Mouse (Mus musculus) limb, embryonic 14.5 days (tissue): ENCODE data around the gene Kdelr1. TPM values are rescaled to one million over a fixed set of nuclear protein-coding genes. Genes with fewer than 3 reads are reported as not detected.
"Not testable (repeated sequence)": the region's sequence is repeated elsewhere in the genome, so short reads cannot be mapped to it uniquely, and the experiment has no call there.

ENCODE experiments used
- ATAC-seq: fragments of 200-750 bp; cut with Nextera tagmentation; 2 replicates; pipeline ENCODE4 v1.8.0; 2017; ENCODE audit warnings: low read depth, moderate number of reproducible peaks, moderate TSS enrichment; ENCODE audit not compliant: low FRiP score
- DNase-seq: peaks from one replicate; pipeline ENCODE4 v3.0.0-alpha.2; 2015; ENCODE audit warnings: low spot score
- H3K27ac ChIP-seq: fragments of 300-500 bp; sonication (generic); replicated peaks from 2 replicates; pipeline ENCODE4 v1.5.1; 2014; ENCODE audit warnings: low read depth, mild to moderate bottlenecking, low read length, moderate library complexity, mixed read lengths
- H3K27me3 ChIP-seq: fragments of 300-500 bp; sonication (generic); 2 replicates; pipeline ENCODE4 v1.6.1; 2014; ENCODE audit warnings: low read length, mixed read lengths; ENCODE audit not compliant: control insufficient read depth, insufficient read depth
- H3K36me3 ChIP-seq: fragments of 300-500 bp; sonication (generic); 2 replicates; pipeline ENCODE4 v1.6.1; 2014; ENCODE audit warnings: mild to moderate bottlenecking, low read length, moderate library complexity, mixed read lengths; ENCODE audit not compliant: control insufficient read depth, insufficient read depth
- H3K4me1 ChIP-seq: fragments of 300-500 bp; sonication (generic); 2 replicates; pipeline ENCODE4 v1.6.1; 2014; ENCODE audit warnings: antibody characterized with exemption, low read length, mixed read lengths; ENCODE audit not compliant: control insufficient read depth, insufficient read depth
- H3K4me2 ChIP-seq: fragments of 300-500 bp; sonication (generic); replicated peaks from 2 replicates; pipeline ENCODE4 v1.6.1; 2014; ENCODE audit warnings: low read depth, mild to moderate bottlenecking, low read length, moderate library complexity; ENCODE audit not compliant: severe bottlenecking
- H3K4me3 ChIP-seq: fragments of 300-500 bp; sonication (generic); replicated peaks from 2 replicates; pipeline ENCODE4 v1.5.1; 2014; ENCODE audit warnings: low read length
- H3K9ac ChIP-seq: fragments of 300-500 bp; sonication (generic); 2 replicates; pipeline ENCODE4 v1.6.1; 2014; ENCODE audit warnings: mild to moderate bottlenecking, low read depth, low read length, moderate library complexity; ENCODE audit not compliant: severe bottlenecking
- H3K9me3 ChIP-seq: fragments of 300-500 bp; sonication (generic); 2 replicates; pipeline ENCODE4 v1.6.1; 2016; ENCODE audit warnings: low read length; ENCODE audit not compliant: control insufficient read depth
- POLR2A ChIP-seq: fragments of 200-500 bp; IDR thresholded peaks from 2 replicates; pipeline ENCODE4 v1.8.0; 2012; ENCODE audit warnings: inconsistent platforms, mild to moderate bottlenecking, moderate library complexity, borderline replicate concordance; ENCODE audit not compliant: insufficient read depth, insufficient read length; ENCODE audit errors: extremely low read depth
- WGBS: fragments of 180-500 bp; shearing (Covaris S2); extraction: QIAGEN DNeasy Blood & Tissue Kit; methylation state at CpG from one replicate; pipeline ENCODE4 v1.1.7; 2014; 5-methylcytosine and 5-hydroxymethylcytosine counted together
- polyA plus RNA-seq, 2 experiments: library from polyadenylated mRNA; depleted of rRNA in 1 of 2; stranded (reverse) in 1 of 2; unstranded in 1 of 2; fragments of >200 nt; fragmentation: Nextera tagmentation in 1 of 2; extraction: Ambion mirVana in 1 of 2; gene quantifications; 2 replicates each; pipeline versions ENCODE4 v1.2.1 to v1.2.3; 2012 to 2014

Gene Kdelr1
- polyA plus RNA-seq, 2 experiments, result 163 to 374 TPM

- Histone ChIP-seq H3K4me1 (peaks cover 40% of the 10 kb centered on the region), H3K36me3 (peaks cover 16% of the 10 kb centered on the region), H3K27me3 (peaks cover 32% of the 10 kb centered on the region), H3K9ac (peak overlapping the region; percentile 49), H3K9me3 (no peaks in the 10 kb centered on the region), H3K4me2 (peak overlapping the region; percentile 53), H3K4me3 (peak overlapping the region; percentile 34), H3K27ac (no peak overlapping the region)
- ATAC-seq (no peak), DNase-seq (no peak)
- WGBS, result 2% methylated on average over 29 of the region's 30 CpGs
- no peak for TF ChIP-seq POLR2A
These were observed 2.1 kb upstream of the Kdelr1 start for GRCm38 (mm10) chr7:45870282-45871058.

- DNase-seq, result peak; percentile 35
- peaks cover 27% of the 10 kb centered on the region for H3K27me3 ChIP-seq
- no peak for TF ChIP-seq POLR2A
- peak overlapping the region; percentile 88 for H3K27ac ChIP-seq
- H3K4me2 ChIP-seq, result peak overlapping the region; percentile 77
- H3K9ac ChIP-seq, result peak overlapping the region; percentile 92
- peaks cover 42% of the 10 kb centered on the region for H3K36me3 ChIP-seq
- peak; percentile 31 for ATAC-seq
- WGBS, result 2% methylated on average over 27 of the region's 28 CpGs
- no peaks in the 10 kb centered on the region for H3K9me3 ChIP-seq
- peaks cover 31% of the 10 kb centered on the region for H3K4me1 ChIP-seq
- H3K4me3 ChIP-seq, result peak overlapping the region; percentile 75
These were observed 732 bp downstream of the Kdelr1 start for GRCm38 (mm10) chr7:45873061-45873947.

GRCm38 (mm10) chr7:45876895-45877294 lies 4.3 kb downstream of the Kdelr1 start:
- WGBS, result 90% methylated on average over 7 of the region's 7 CpGs
- no peaks in the 10 kb centered on the region for H3K27me3 ChIP-seq
- no peak overlapping the region for H3K4me2 ChIP-seq
- H3K27ac ChIP-seq, result no peak overlapping the region
- DNase-seq (no peak), ATAC-seq (no peak)
- H3K4me1 ChIP-seq, result peaks cover 13% of the 10 kb centered on the region
- no peak overlapping the region for H3K9ac ChIP-seq
- H3K36me3 ChIP-seq, result peaks cover 77% of the 10 kb centered on the region
- H3K9me3 ChIP-seq, result no peaks in the 10 kb centered on the region
- no peak for TF ChIP-seq POLR2A
- H3K4me3 ChIP-seq, result no peak overlapping the region

- Histone ChIP-seq H3K4me1 (peaks cover 13% of the 10 kb centered on the region), H3K36me3 (peaks cover 91% of the 10 kb centered on the region)
- not testable (repeated sequence) for H3K9me3 ChIP-seq, H3K27ac ChIP-seq, ATAC-seq, H3K4me2 ChIP-seq, H3K27me3 ChIP-seq, H3K9ac ChIP-seq, H3K4me3 ChIP-seq, DNase-seq
- WGBS, result 93% methylated on average over 1 of the region's 1 CpGs
These were observed 5.7 kb downstream of the Kdelr1 start, which contains the start of gene Grin2d for GRCm38 (mm10) chr7:45878278-45878677. Gene Grin2d (minus strand): TSS chr7:45878378.

- no peak overlapping the region for H3K4me2 ChIP-seq
- WGBS, result 94% methylated on average over 4 of the region's 4 CpGs
- DNase-seq, result no peak
- no peaks in the 10 kb centered on the region for H3K9me3 ChIP-seq
- no peaks in the 10 kb centered on the region for H3K27me3 ChIP-seq
- TF ChIP-seq POLR2A, result no peak
- no peak overlapping the region for H3K9ac ChIP-seq
- H3K27ac ChIP-seq, result no peak overlapping the region
- H3K4me3 ChIP-seq, result no peak overlapping the region
- no peaks in the 10 kb centered on the region for H3K4me1 ChIP-seq
- ATAC-seq, result no peak
- H3K36me3 ChIP-seq, result peaks cover 95% of the 10 kb centered on the region
These were observed 8.0 kb downstream of the Kdelr1 start for GRCm38 (mm10) chr7:45880531-45880930.
